Comparison of ENCODE assay signal across 8 mouse cellular contexts in genomic region chr7:105777797-105778552, GRCm38 (mm10). TPM values are rescaled to one million over a fixed set of nuclear protein-coding genes. Genes with fewer than 3 reads are reported as not detected.
DNase-seq lines count a peak whose midpoint lies in the region; ATAC-seq and TF ChIP-seq lines count a peak whose summit lies in the region.

No protein-coding gene starts in this region.

- no peak for TF ChIP-seq CTCF in lung, adult 2 months (IDR thresholded peaks at IDR 0.05; ENCODE audit: insufficient read depth, low read length)

- intact Hi-C loops in heart, postnatal 10 days (cut with DNase I), result loop anchor here (2.0 kb wide), 2 partner anchors 31 to 39 kb away; no protein-coding TSS in a partner anchor

- H3K27ac ChIP-seq in forebrain, embryonic 11.5 days (ENCODE audit: low read depth, low read length), result no peak overlapping the region

- no peaks in the 10 kb centered on the region for H3K27me3 ChIP-seq in forebrain, embryonic 11.5 days (ENCODE audit: control insufficient read depth, insufficient read depth, low read length)

- H3K9ac ChIP-seq in forebrain, embryonic 11.5 days (ENCODE audit: low read length), result no peak overlapping the region

- H3K4me1 ChIP-seq in lung, adult 2 months (ENCODE audit: control insufficient read depth, insufficient read depth, low read length), result peaks cover 18% of the 10 kb centered on the region
- H3K4me1 ChIP-seq in forebrain, embryonic 11.5 days (replicated peaks; ENCODE audit: control insufficient read depth, insufficient read depth, low read length), result peaks cover 2% of the 10 kb centered on the region; the same call in 1 of the 2 replicates

- H3K36me3 ChIP-seq in forebrain, embryonic 11.5 days (ENCODE audit: control insufficient read depth, insufficient read depth, low read length), result no peaks in the 10 kb centered on the region; the same call in 1 of the 2 replicates

- peak; percentile 11; the same call in 1 of the 2 replicates for ATAC-seq in forebrain, embryonic 11.5 days (replicated peaks; ENCODE audit: low FRiP score)
- peak; percentile 57 for ATAC-seq in megakaryocyte progenitor cell, adult 5-6 weeks (replicated peaks; ENCODE audit: poor library complexity)

- no peak for TF ChIP-seq POLR2A in lung, adult 2 months (IDR thresholded peaks at IDR 0.05; ENCODE audit: borderline replicate concordance, extremely low read depth, low read depth, low read length)

- no peaks in the 10 kb centered on the region for H3K9me3 ChIP-seq in forebrain, embryonic 11.5 days (ENCODE audit: control insufficient read depth, low read length)

- 27% methylated on average over 13 of the region's 13 CpGs for WGBS in lung, adult 2 months
- WGBS in forebrain, embryonic 11.5 days, result 59% methylated on average over 13 of the region's 13 CpGs

- H3K4me3 ChIP-seq in lung, adult 2 months (replicated peaks; ENCODE audit: extremely low read depth, low read depth, low read length), result no peak overlapping the region
- H3K4me3 ChIP-seq in forebrain, embryonic 11.5 days (ENCODE audit: low read depth, low read length), result no peak overlapping the region

- peak; percentile 43 to 58 for DNase-seq in lung, adult 18-20 months
- DNase-seq in lung, adult 2 months, result no peak
- peak; percentile 66 for DNase-seq in forebrain, embryonic 11.5 days (ENCODE audit: low spot score)
- DNase-seq in heart, postnatal 10 days, result peak; percentile 83 to 84
- peak; percentile 63 to 85 for DNase-seq in kidney, postnatal 25 days
- no peak for DNase-seq in layer of hippocampus, postnatal 10 days (ENCODE audit: low spot score in 2 of 2)
- DNase-seq in layer of hippocampus, adult 9-10 months (ENCODE audit: low spot score), result no peak

- no peak overlapping the region for H3K4me2 ChIP-seq in forebrain, embryonic 11.5 days (ENCODE audit: low read depth, low read length, severe bottlenecking)

RNA-seq across cellular contexts. Expression of gene Dchs1, which starts 9.5 kb away (rescaled TPM):
- polyA plus RNA-seq in lung, adult 2 months (2012; rRNA removed), result 13.9 and 14.8 TPM in 2 replicates
- polyA plus RNA-seq in forebrain, embryonic 11.5 days (2014; fragmentation: Nextera tagmentation; extraction: Ambion mirVana), result 21.3 and 21.4 TPM in 2 replicates
- 10 to 100 TPM; 30.6 to 34.2 TPM for total RNA-seq in heart, postnatal 10 days (2021)
- total RNA-seq in megakaryocyte progenitor cell, adult 5-6 weeks (2015), result 0.07 TPM in 1 of 2 replicates, not detected in the other
- total RNA-seq in megakaryocyte progenitor cell, adult 5-6 weeks (2017), result not detected in 2 replicates
- total RNA-seq in layer of hippocampus, postnatal 10 days (2021), result 10 to 100 TPM; 46.4 to 47.4 TPM

RNA-seq across cellular contexts. Expression of gene Tpp1, which starts 25.9 kb away (rescaled TPM):
- 141 and 187 TPM in 2 replicates for polyA plus RNA-seq in lung, adult 2 months (2012; rRNA removed)
- polyA plus RNA-seq in forebrain, embryonic 11.5 days (2014; fragmentation: Nextera tagmentation; extraction: Ambion mirVana), result 53.9 and 62.7 TPM in 2 replicates
- 10 to 100 TPM; 42.2 to 46.6 TPM for total RNA-seq in heart, postnatal 10 days (2021)
- total RNA-seq in megakaryocyte progenitor cell, adult 5-6 weeks (2015), result 64.8 and 73.5 TPM in 2 replicates
- 14.3 and 22.2 TPM in 2 replicates for total RNA-seq in megakaryocyte progenitor cell, adult 5-6 weeks (2017)
- total RNA-seq in layer of hippocampus, postnatal 10 days (2021), result 10 to 100 TPM; 31.6 to 38.3 TPM

RNA-seq across cellular contexts. Expression of gene Mrpl17, which starts 32.9 kb away (rescaled TPM):
- 142 and 172 TPM in 2 replicates for polyA plus RNA-seq in lung, adult 2 months (2012; rRNA removed)
- 274 and 275 TPM in 2 replicates for polyA plus RNA-seq in forebrain, embryonic 11.5 days (2014; fragmentation: Nextera tagmentation; extraction: Ambion mirVana)
- 100 to 1,000 TPM in 1 of 2 experiments, 10 to 100 TPM in 1; 100.0 to 110 TPM for total RNA-seq in heart, postnatal 10 days (2021)
- 124 and 152 TPM in 2 replicates for total RNA-seq in megakaryocyte progenitor cell, adult 5-6 weeks (2015)
- total RNA-seq in megakaryocyte progenitor cell, adult 5-6 weeks (2017), result 69.0 and 86.6 TPM in 2 replicates
- 100 to 1,000 TPM; 107 to 112 TPM for total RNA-seq in layer of hippocampus, postnatal 10 days (2021)

RNA-seq across cellular contexts. Expression of gene Taf10, which starts 33.8 kb away (rescaled TPM):
- 276 and 345 TPM in 2 replicates for polyA plus RNA-seq in lung, adult 2 months (2012; rRNA removed)
- polyA plus RNA-seq in forebrain, embryonic 11.5 days (2014; fragmentation: Nextera tagmentation; extraction: Ambion mirVana), result 196 and 204 TPM in 2 replicates
- total RNA-seq in heart, postnatal 10 days (2021), result 100 to 1,000 TPM; 102 to 108 TPM
- 301 and 304 TPM in 2 replicates for total RNA-seq in megakaryocyte progenitor cell, adult 5-6 weeks (2015)
- 136 and 141 TPM in 2 replicates for total RNA-seq in megakaryocyte progenitor cell, adult 5-6 weeks (2017)
- 100 to 1,000 TPM; 136 to 148 TPM for total RNA-seq in layer of hippocampus, postnatal 10 days (2021)

RNA-seq across cellular contexts. Expression of gene Rrp8, which starts 40.8 kb away (rescaled TPM):
- polyA plus RNA-seq in lung, adult 2 months (2012; rRNA removed), result 7.5 and 8.4 TPM in 2 replicates
- polyA plus RNA-seq in forebrain, embryonic 11.5 days (2014; fragmentation: Nextera tagmentation; extraction: Ambion mirVana), result 40.6 and 41.4 TPM in 2 replicates
- total RNA-seq in heart, postnatal 10 days (2021), result 10 to 100 TPM; 14.3 to 14.7 TPM
- total RNA-seq in megakaryocyte progenitor cell, adult 5-6 weeks (2015), result 26.4 and 30.4 TPM in 2 replicates
- total RNA-seq in megakaryocyte progenitor cell, adult 5-6 weeks (2017), result 39.8 and 48.9 TPM in 2 replicates
- total RNA-seq in layer of hippocampus, postnatal 10 days (2021), result 10 to 100 TPM; 15.4 to 17.4 TPM

Comparison
In these comparisons a context has a peak if more than half of its experiments do, and no peak if none do; other contexts are left out.
1. DNase-seq: peak in lung, adult 18-20 months (2 of 2), forebrain, embryonic 11.5 days (single experiment), heart, postnatal 10 days (2 of 2) and kidney, postnatal 25 days (2 of 2); none in lung, adult 2 months (single experiment), layer of hippocampus, postnatal 10 days (0 of 2) and layer of hippocampus, adult 9-10 months (single experiment).
2. RNA of gene Dchs1, which starts 9.5 kb away (total RNA-seq): 46.4 to 47.4 TPM in layer of hippocampus, postnatal 10 days and 30.6 to 34.2 TPM in heart, postnatal 10 days; 0.07 TPM in megakaryocyte progenitor cell, adult 5-6 weeks; every median in the first group is over 10 times any median in the second.